Mouse (Mus musculus): ENCODE measurements around the gene Icos.

- TF ChIP-seq GATA1 (IDR thresholded peaks at IDR 0.05; ENCODE audit: borderline replicate concordance, low read length): no peak
- TF ChIP-seq FLI1 (IDR thresholded peaks at IDR 0.05; ENCODE audit: low read length): no peak
These were observed 24.8 kb upstream of the Icos start for GRCm38 (mm10) chr1:60952958-60953357.
